ENCODE assay signal across 9 mouse cellular contexts in the genomic region with DNA sequence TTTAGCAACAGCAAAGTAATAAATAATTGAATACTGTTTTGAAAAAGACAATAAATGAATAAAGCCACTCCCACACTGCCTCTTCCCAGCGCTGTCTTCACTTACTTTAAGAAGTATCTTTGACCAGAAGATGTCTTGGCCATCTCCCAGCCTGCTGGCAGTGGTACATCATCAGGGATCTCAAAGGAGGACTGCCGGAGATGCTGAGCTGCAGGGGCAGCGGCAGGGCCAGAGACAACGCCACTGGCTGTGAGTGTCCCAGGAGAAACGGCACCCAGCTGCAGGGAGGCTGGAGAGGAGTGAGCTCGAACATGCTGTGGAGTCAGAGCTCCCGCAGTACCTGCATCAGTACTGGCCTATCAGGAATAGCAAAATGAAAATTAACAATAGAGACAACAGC. TPM values are rescaled to one million over a fixed set of nuclear protein-coding genes. Genes with fewer than 3 reads are reported as not detected.
A peak's percentile ranks its signal among the peaks of the same experiment; 100 is the strongest.
DNase-seq lines count a peak whose midpoint lies in the region; ATAC-seq and TF ChIP-seq lines count a peak whose summit lies in the region.
"Had no signal": no experiment of that assay in that cellular context is flagged by ENCODE, and none has a peak within 500 bp of the region (broad histone marks: within the 10 kb centered on the region; RNA-seq: fewer than 3 reads in every experiment).

No protein-coding gene starts in this region.

- no peaks in the 10 kb centered on the region for H3K27me3 ChIP-seq in kidney, postnatal 0 days (ENCODE audit: insufficient read depth, low read length)
- no peaks in the 10 kb centered on the region for H3K27me3 ChIP-seq in embryonic facial prominence, embryonic 13.5 days
- H3K27me3 ChIP-seq in intestine, embryonic 15.5 days (replicated peaks): no peaks in the 10 kb centered on the region

- DNase-seq in kidney, postnatal 0 days (ENCODE audit: low spot score): no peak
- no peak for DNase-seq in kidney, adult 8-10 months
- DNase-seq in gastrocnemius, adult 2 months: peak; percentile 58
- DNase-seq in embryo, embryonic 10 days (ENCODE audit: low spot score): no peak
- no peak for DNase-seq in ovary, postnatal 14 days (ENCODE audit: low spot score)
- no peak for DNase-seq in MN1 (ENCODE audit: low spot score)

- H3K36me3 ChIP-seq in kidney, postnatal 0 days (ENCODE audit: insufficient read depth, low read length): peaks cover 19% of the 10 kb centered on the region
- H3K36me3 ChIP-seq in embryonic facial prominence, embryonic 13.5 days: peaks cover 41% of the 10 kb centered on the region
- peaks cover 3% of the 10 kb centered on the region; the same call in 1 of the 2 replicates for H3K36me3 ChIP-seq in intestine, embryonic 15.5 days

- H3K9ac ChIP-seq in kidney, postnatal 0 days (ENCODE audit: low read depth, low read length): 0 out of 2 replicates have a peak overlapping the region, but pooled peaks have one; percentile 8
- no peak overlapping the region for H3K9ac ChIP-seq in embryonic facial prominence, embryonic 13.5 days
- H3K9ac ChIP-seq in intestine, embryonic 15.5 days: peak overlapping the region; percentile 21; the same call in 1 of the 2 replicates

- H3K4me2 ChIP-seq in kidney, postnatal 0 days (ENCODE audit: low read length): peak overlapping the region; percentile 57
- H3K4me2 ChIP-seq in embryonic facial prominence, embryonic 13.5 days: peak overlapping the region; percentile 61
- peak overlapping the region; percentile 42 for H3K4me2 ChIP-seq in intestine, embryonic 15.5 days (replicated peaks)

- H3K4me3 ChIP-seq in kidney, postnatal 0 days (replicated peaks; ENCODE audit: low read depth, low read length): no peak overlapping the region
- H3K4me3 ChIP-seq in embryonic facial prominence, embryonic 13.5 days: peak overlapping the region; percentile 14; the same call in 1 of the 2 replicates
- peak overlapping the region; percentile 24 for H3K4me3 ChIP-seq in gastrocnemius, adult 2 months
- no peak overlapping the region; the same call in 1 of the 2 replicates for H3K4me3 ChIP-seq in intestine, embryonic 15.5 days (replicated peaks)

- WGBS in kidney, postnatal 0 days: 46% methylated on average over 7 of the region's 7 CpGs
- WGBS in embryonic facial prominence, embryonic 13.5 days: 46% methylated on average over 7 of the region's 7 CpGs
- WGBS in intestine, embryonic 15.5 days: 42% methylated on average over 7 of the region's 7 CpGs

- intact Hi-C loops in gastrocnemius, adult 2 months (cut with DNase I): loop anchor here (5.0 kb wide), 1 partner anchor 39 kb away; no protein-coding TSS in a partner anchor

- H3K4me1 ChIP-seq in kidney, postnatal 0 days (replicated peaks; ENCODE audit: insufficient read depth, low read length): peaks cover 12% of the 10 kb centered on the region
- H3K4me1 ChIP-seq in embryonic facial prominence, embryonic 13.5 days: peaks cover 31% of the 10 kb centered on the region
- H3K4me1 ChIP-seq in intestine, embryonic 15.5 days (replicated peaks): peaks cover 3% of the 10 kb centered on the region

- H3K27ac ChIP-seq in kidney, postnatal 0 days: no peak overlapping the region
- H3K27ac ChIP-seq in embryonic facial prominence, embryonic 13.5 days: no peak overlapping the region
- peak overlapping the region; percentile 21; the same call in 1 of the 2 replicates for H3K27ac ChIP-seq in gastrocnemius, adult 2 months
- no peak overlapping the region for H3K27ac ChIP-seq in intestine, embryonic 15.5 days

- no peak for ATAC-seq in kidney, postnatal 0 days (replicated peaks; ENCODE audit: low FRiP score, low read depth)
- no peak for ATAC-seq in embryonic facial prominence, embryonic 13.5 days (ENCODE audit: insufficient number of reproducible peaks, insufficient read depth, low FRiP score, low TSS enrichment, low read depth)
- ATAC-seq in intestine, embryonic 15.5 days: no peak
- ATAC-seq: midbrain, embryonic 16.5 days had no signal

- H3K9me3 ChIP-seq in kidney, postnatal 0 days (replicated peaks; ENCODE audit: low read length): no peaks in the 10 kb centered on the region
- H3K9me3 ChIP-seq in embryonic facial prominence, embryonic 13.5 days: no peaks in the 10 kb centered on the region
- H3K9me3 ChIP-seq in intestine, embryonic 15.5 days: no peaks in the 10 kb centered on the region

- no peak for TF ChIP-seq CTCF in kidney, postnatal 0 days (IDR thresholded peaks at IDR 0.05; ENCODE audit: low read depth)
- TF ChIP-seq CTCF in gastrocnemius, adult 2 months (IDR thresholded peaks at IDR 0.05): no peak

RNA-seq across cellular contexts. Expression of a gene that starts 3.0 kb away (rescaled TPM):
- polyA plus RNA-seq in kidney, postnatal 0 days (2015; fragmentation: Nextera tagmentation; extraction: Ambion mirVana): 25.5 and 26.5 TPM in 2 replicates
- 52.6 and 54.8 TPM in 2 replicates for polyA plus RNA-seq in embryonic facial prominence, embryonic 13.5 days (2015; fragmentation: Nextera tagmentation; extraction: Ambion mirVana)
- 10 to 100 TPM; 33.6 to 51.3 TPM for total RNA-seq in gastrocnemius, adult 2 months (2021)
- 25.3 and 25.9 TPM in 2 replicates for polyA plus RNA-seq in intestine, embryonic 15.5 days (2015; fragmentation: Nextera tagmentation; extraction: Ambion mirVana)

RNA-seq across cellular contexts. Expression of a gene that starts 41.3 kb away (rescaled TPM):
- 10.7 and 10.8 TPM in 2 replicates for polyA plus RNA-seq in kidney, postnatal 0 days (2015; fragmentation: Nextera tagmentation; extraction: Ambion mirVana)
- polyA plus RNA-seq in embryonic facial prominence, embryonic 13.5 days (2015; fragmentation: Nextera tagmentation; extraction: Ambion mirVana): 15.9 and 16.4 TPM in 2 replicates
- under 1 TPM; 0.20 to 0.26 TPM for total RNA-seq in gastrocnemius, adult 2 months (2021)
- 7.6 and 8.6 TPM in 2 replicates for polyA plus RNA-seq in intestine, embryonic 15.5 days (2015; fragmentation: Nextera tagmentation; extraction: Ambion mirVana)

Comparison
In these comparisons a context has a peak if more than half of its experiments do, and no peak if none do; other contexts are left out.
1. H3K4me3 ChIP-seq: peak in embryonic facial prominence, embryonic 13.5 days (single experiment) and gastrocnemius, adult 2 months (single experiment); none in kidney, postnatal 0 days (single experiment) and intestine, embryonic 15.5 days (single experiment).
2. Peak in every context shown above with its lines, with median percentiles within 50 percentile points of each other: H3K4me2 ChIP-seq.